Mouse (Mus musculus): Measurements from ENCODE around the gene Dnah2.

Dnah2 gene

GRCm38 (mm10) chr11:69519976-69520375 lies 28.9 kb downstream of the Dnah2 start:
- TF ChIP-seq GATA4 (IDR thresholded peaks at IDR 0.05; ENCODE audit: insufficient replicate concordance, low read length), result no peak

GRCm38 (mm10) chr11:69516661-69517060 lies 32.2 kb downstream of the Dnah2 start:
- no peak for TF ChIP-seq GATA4 (IDR thresholded peaks at IDR 0.05; ENCODE audit: insufficient replicate concordance, low read length)

GRCm38 (mm10) chr11:69516151-69516640 lies 32.7 kb downstream of the Dnah2 start:
- no peak for TF ChIP-seq GATA4 (IDR thresholded peaks at IDR 0.05; ENCODE audit: insufficient replicate concordance, low read length)

- TF ChIP-seq GATA4 (IDR thresholded peaks at IDR 0.05; ENCODE audit: insufficient replicate concordance, low read length), result no peak
Measured at GRCm38 (mm10) chr11:69513840-69514239, 35.1 kb downstream of the Dnah2 start.

- TF ChIP-seq GATA4 (IDR thresholded peaks at IDR 0.05; ENCODE audit: insufficient replicate concordance, low read length), result no peak
Measured at GRCm38 (mm10) chr11:69510796-69511496, 38.0 kb downstream of the Dnah2 start.

GRCm38 (mm10) chr11:69503863-69504280 lies 45.0 kb downstream of the Dnah2 start:
- TF ChIP-seq GATA4 (IDR thresholded peaks at IDR 0.05; ENCODE audit: insufficient replicate concordance, low read length), result no peak

GRCm38 (mm10) chr11:69501555-69501954 lies 47.4 kb downstream of the Dnah2 start:
- TF ChIP-seq GATA4 (IDR thresholded peaks at IDR 0.05; ENCODE audit: insufficient replicate concordance, low read length), result no peak

- no peak for TF ChIP-seq GATA4 (IDR thresholded peaks at IDR 0.05; ENCODE audit: insufficient replicate concordance, low read length)
Measured at GRCm38 (mm10) chr11:69499140-69499539, 49.8 kb downstream of the Dnah2 start.

- TF ChIP-seq GATA4 (IDR thresholded peaks at IDR 0.05; ENCODE audit: insufficient replicate concordance, low read length), result no peak
Measured at GRCm38 (mm10) chr11:69491711-69492110, 57.2 kb downstream of the Dnah2 start.

GRCm38 (mm10) chr11:69490898-69491297 lies 58.0 kb downstream of the Dnah2 start:
- no peak for TF ChIP-seq GATA4 (IDR thresholded peaks at IDR 0.05; ENCODE audit: insufficient replicate concordance, low read length)

- TF ChIP-seq GATA4 (IDR thresholded peaks at IDR 0.05; ENCODE audit: insufficient replicate concordance, low read length), result no peak
Measured at GRCm38 (mm10) chr11:69487474-69487873, 61.4 kb downstream of the Dnah2 start.

GRCm38 (mm10) chr11:69477645-69478044 lies 71.3 kb downstream of the Dnah2 start:
- TF ChIP-seq GATA4 (IDR thresholded peaks at IDR 0.05; ENCODE audit: insufficient replicate concordance, low read length), result no peak

- no peak for TF ChIP-seq GATA4 (IDR thresholded peaks at IDR 0.05; ENCODE audit: insufficient replicate concordance, low read length)
Measured at GRCm38 (mm10) chr11:69476802-69477201, 72.1 kb downstream of the Dnah2 start.

GRCm38 (mm10) chr11:69474737-69475136 lies 74.2 kb downstream of the Dnah2 start:
- no peak for TF ChIP-seq GATA4 (IDR thresholded peaks at IDR 0.05; ENCODE audit: insufficient replicate concordance, low read length)

GRCm38 (mm10) chr11:69472687-69473086 lies 76.2 kb downstream of the Dnah2 start:
- TF ChIP-seq GATA4 (IDR thresholded peaks at IDR 0.05; ENCODE audit: insufficient replicate concordance, low read length), result no peak

- TF ChIP-seq GATA4 (IDR thresholded peaks at IDR 0.05; ENCODE audit: insufficient replicate concordance, low read length), result no peak
Measured at GRCm38 (mm10) chr11:69471491-69471890, 77.4 kb downstream of the Dnah2 start.

GRCm38 (mm10) chr11:69469301-69469700 lies 79.6 kb downstream of the Dnah2 start:
- no peak for TF ChIP-seq GATA4 (IDR thresholded peaks at IDR 0.05; ENCODE audit: insufficient replicate concordance, low read length)

Measured in liver, adult (tissue).